Mouse (Mus musculus): Measurements from ENCODE around the gene Klhl22. TPM values are rescaled to one million over a fixed set of nuclear protein-coding genes. Genes with fewer than 3 reads are reported as not detected.
"Not testable (repeated sequence)": the region's sequence is repeated elsewhere in the genome, so short reads cannot be mapped to it uniquely, and the experiment has no call there.

Klhl22 gene
- polyA plus RNA-seq (2012; rRNA removed) = 38.5 and 51.9 TPM in 2 replicates

GRCm38 (mm10) chr16:17759344-17759773 lies at the start of gene Klhl22:
TSS of gene Klhl22 (plus strand) at chr16:17759618.
- peak; percentile 58 for DNase-seq (ENCODE audit: low read depth, low spot score)
- under 1% methylated on average over 28 of the region's 28 CpGs for WGBS

DNA sequence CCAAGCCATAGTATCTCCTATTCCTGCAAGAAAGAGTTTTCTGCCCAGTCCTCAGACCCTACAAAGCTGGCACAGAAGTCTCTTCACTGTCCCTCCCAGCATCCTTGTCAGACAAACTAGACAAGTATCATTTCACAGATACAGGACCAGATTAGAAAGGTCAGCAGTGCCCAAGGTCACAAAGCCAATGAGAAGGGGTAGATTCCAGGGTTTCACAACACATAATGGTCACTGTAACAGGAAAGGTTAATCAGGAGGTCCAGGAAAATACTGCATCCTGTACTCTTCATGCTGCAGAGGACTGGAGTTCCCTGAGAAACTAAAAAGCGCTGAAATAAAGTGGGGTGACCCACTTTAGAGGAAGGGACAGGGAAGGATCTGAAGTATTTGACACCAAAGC lies 41.6 kb upstream of the Klhl22 start:
- DNase-seq (ENCODE audit: low read depth, low spot score) = no peak
- 90% methylated on average over 1 of the region's 1 CpGs for WGBS

GRCm38 (mm10) chr16:17721114-17721808 lies 38.2 kb upstream of the Klhl22 start:
- no peak for DNase-seq (ENCODE audit: low read depth, low spot score)
- 32% methylated on average over 9 of the region's 9 CpGs for WGBS

- under 1% methylated on average over 10 of the region's 10 CpGs for WGBS
- peak; percentile 50 for DNase-seq (ENCODE audit: low read depth, low spot score)
Measured at GRCm38 (mm10) chr16:17721822-17722460, 37.5 kb upstream of the Klhl22 start.

- peak; percentile 58 for DNase-seq (ENCODE audit: low read depth, low spot score)
- 1% methylated on average over 44 of the region's 44 CpGs for WGBS
Measured at GRCm38 (mm10) chr16:17722461-17723324, 36.7 kb upstream of the Klhl22 start.

- no peak for DNase-seq (ENCODE audit: low read depth, low spot score)
- 62% methylated on average over 1 of the region's 1 CpGs for WGBS
Measured at GRCm38 (mm10) chr16:17723325-17723626, 36.1 kb upstream of the Klhl22 start.

GRCm38 (mm10) chr16:17724448-17724847 lies 35.0 kb upstream of the Klhl22 start:
- DNase-seq (ENCODE audit: low read depth, low spot score) = no peak
- WGBS = 97% methylated on average over 3 of the region's 3 CpGs

DNA sequence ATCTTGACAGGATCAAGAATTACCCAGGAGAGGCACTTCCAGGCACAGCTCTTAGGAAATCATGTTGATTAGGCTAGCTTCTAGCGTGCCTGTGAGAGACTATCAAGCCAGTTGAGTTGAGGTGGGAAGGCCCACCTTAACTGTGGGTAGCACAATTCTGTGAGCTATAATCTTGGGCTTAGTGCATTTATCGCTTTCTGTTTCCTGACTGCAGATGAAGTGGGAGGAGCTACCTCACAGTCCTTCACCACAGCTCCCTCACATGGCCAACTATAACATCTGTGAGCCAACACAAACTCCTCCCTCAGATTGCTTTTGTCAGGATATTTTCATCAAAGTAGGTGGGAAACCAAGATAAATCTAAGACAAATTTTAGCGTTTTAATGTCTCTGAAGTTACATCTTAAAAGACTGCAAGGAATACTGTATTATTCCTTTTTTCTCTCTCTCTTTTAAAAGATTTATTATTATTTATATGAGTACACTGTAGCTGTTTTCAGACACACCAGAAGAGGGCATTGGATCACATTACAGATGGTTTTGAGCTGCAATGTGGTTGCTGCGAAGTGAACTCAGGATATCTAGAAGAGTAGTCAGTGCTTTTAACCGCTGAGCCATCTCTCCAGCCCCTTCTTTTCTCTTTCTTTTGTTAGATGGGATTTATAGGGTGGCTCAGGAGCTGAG lies 32.1 kb upstream of the Klhl22 start:
- 13% methylated on average over 5 of the region's 5 CpGs for WGBS
- peak; percentile 39 for DNase-seq (ENCODE audit: low read depth, low spot score)

DNA sequence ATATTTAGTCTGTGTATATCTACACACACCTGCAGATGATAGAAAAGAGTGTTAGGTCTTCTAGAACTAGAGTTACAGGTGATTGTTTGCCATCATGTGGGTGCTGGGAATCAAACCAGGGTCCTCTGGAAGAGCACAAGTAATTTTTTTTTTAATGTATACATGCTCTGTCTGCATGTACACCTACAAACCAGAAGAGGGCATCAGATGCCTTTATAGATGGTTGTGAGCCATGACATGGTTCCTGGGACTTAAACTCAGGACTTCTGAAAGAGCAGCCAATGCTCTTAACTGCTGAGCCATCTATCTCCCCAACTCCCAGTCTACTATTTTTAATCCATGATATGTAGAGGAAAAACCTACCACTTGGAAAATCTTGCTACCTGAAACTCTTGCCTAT lies 29.4 kb upstream of the Klhl22 start:
- DNase-seq (ENCODE audit: low read depth, low spot score) = no peak

DNA sequence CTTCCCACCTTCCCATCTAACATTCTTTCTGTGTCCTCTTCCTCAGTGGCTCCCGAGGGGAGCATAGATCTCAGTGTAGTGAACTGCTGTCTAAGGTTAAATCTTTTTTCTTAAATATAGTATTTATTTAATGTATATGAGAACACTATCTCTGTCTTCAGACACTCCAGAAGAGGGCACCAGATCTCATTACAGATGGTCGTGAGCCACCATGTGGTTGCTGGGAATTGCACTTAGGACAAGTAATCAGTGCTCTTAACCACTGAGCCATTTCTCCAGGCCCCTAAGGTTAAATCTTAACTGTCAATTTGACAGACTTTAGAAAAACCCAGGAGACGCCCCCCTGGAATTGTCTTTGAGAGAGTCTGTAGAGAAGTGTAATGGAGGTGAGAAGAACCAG lies 27.4 kb upstream of the Klhl22 start:
- 37% methylated on average over 3 of the region's 3 CpGs for WGBS
- no peak for DNase-seq (ENCODE audit: low read depth, low spot score)

DNA sequence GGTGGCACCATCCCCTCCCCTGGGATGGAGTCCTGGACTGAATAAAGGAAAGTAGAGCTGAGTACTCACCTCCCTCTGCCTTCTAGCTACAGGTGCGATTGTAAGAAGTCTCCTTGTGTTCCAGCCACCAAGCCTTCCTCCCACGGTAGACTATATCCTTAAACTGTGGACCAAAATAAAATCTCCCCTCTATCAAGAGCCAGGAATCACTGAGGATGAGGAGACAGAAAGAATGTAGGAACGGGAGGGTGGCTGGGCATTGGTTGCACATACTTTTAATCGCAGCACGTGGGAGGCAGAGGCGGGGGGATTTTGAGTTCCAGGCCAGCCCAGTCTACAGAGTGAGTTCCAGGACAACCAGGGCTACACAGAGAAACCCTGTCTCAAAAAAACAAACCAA lies 27.0 kb upstream of the Klhl22 start:
- no peak for DNase-seq (ENCODE audit: low read depth, low spot score)
- 72% methylated on average over 6 of the region's 6 CpGs for WGBS

DNA sequence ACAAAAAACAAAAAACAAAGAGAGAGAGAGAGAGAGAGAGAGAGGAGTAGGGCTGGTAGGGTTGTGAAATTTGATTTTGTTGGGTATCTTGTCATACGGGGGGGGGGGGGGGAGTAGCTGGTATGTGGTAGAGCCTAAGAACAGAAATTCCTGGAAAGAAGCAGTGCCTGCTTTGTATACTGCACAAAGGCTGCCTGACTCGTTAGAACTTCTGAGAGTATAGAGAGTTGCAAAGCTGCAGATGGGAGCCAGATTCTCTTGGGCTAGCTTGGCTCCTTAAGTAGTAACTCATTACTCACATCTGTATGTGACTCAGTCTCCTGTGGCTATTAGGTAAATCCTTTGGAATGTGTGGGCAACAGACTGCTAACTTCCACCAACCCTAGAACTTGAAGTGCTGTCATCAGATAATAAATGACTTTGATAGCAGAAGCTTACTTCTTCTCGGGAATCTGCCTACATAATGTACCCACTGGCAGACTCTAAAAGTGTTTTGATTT lies 26.5 kb upstream of the Klhl22 start, which contains the start of gene Med15:
Gene Med15, minus strand, starts transcription at position 51 of the 500 bp plus-strand sequence.
- DNase-seq (ENCODE audit: low read depth, low spot score) = no peak
- 34% methylated on average over 3 of the region's 3 CpGs for WGBS

DNA sequence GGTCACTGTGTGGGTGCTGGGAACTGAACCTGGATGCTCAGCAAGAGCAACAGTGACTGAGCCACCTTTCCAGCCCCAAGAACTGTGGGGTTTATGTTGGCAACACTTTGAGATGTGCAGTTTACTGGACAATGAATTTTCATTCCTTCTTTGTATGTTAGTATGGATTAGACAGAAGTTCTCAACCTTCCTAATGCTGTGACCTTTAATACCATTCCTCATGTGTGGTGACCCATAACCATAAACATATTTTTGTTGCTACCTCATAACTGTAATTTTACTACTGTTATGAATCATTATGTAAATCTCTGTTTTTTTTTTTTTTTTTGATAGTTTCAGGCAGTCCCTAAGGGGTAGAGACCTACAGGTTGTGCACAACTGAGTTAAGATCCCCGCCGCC lies 25.8 kb upstream of the Klhl22 start:
- WGBS = 53% methylated on average over 2 of the region's 2 CpGs
- DNase-seq (ENCODE audit: low read depth, low spot score) = no peak

DNA sequence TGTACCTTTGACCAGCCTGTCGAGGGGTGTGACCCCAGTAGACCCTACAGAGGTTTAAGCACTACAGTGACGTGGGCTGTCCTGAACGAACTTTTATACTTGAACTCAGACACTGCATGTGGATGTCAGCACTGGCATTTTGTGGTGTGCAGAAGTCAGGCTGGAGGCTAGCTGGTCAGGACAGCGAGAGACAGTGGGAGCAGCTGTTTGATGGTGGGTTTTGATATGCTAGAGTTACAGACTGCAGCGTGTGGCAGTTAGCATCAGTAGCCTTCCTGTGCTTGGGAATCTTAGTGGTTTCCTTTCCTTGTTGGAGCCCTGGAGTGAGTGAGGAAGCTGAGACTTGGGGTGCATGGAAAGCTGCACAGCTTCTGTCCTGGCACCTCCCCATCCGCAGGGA lies 24.5 kb upstream of the Klhl22 start:
- 87% methylated on average over 6 of the region's 6 CpGs for WGBS

DNA sequence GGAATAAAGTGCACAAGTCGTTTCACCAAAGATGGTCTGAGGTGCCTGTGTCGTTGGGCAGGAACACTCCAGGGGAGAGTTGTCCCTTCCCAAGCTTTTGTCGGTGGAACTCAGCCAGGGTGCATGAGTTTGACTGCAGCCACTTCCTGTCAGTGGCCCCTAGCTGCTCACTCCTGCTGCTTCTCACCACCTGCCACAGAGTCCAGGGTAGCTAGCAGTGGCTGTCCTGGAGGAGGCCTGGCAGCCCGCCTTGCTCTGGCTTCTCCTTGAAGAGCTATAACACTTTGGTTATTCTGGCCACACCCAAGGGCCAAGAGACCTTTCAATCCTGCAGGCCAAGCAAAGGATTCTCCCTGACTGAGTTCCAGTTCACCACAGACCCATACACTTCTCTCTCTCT lies 23.3 kb upstream of the Klhl22 start:
- WGBS = 29% methylated on average over 4 of the region's 4 CpGs
- no peak for DNase-seq (ENCODE audit: low read depth, low spot score)

More for the DNA sequence above, 24.5 kb upstream of the Klhl22 start:
- DNase-seq (ENCODE audit: low read depth, low spot score) = not testable (repeated sequence)

DNA sequence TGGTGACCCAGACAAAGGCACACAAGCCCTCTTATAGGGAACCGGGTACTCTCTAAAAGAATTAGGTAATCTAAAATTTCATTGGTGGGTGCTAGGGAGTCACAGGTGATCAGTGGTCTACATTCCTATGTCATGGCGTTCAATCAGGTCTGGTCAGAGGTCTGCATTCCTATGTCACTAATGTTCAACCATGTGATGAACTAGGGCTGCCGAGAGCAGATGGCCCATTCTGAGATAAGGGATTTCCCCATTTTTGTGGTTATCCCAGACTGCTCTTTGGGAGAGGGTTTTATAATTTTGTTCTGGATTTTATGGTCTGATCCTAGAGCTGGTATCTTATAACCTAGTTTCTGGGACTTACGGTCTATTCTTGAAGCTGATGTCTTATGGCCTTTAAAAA lies 19.3 kb upstream of the Klhl22 start:
- DNase-seq (ENCODE audit: low read depth, low spot score) = no peak
- WGBS = 85% methylated on average over 4 of the region's 4 CpGs

DNA sequence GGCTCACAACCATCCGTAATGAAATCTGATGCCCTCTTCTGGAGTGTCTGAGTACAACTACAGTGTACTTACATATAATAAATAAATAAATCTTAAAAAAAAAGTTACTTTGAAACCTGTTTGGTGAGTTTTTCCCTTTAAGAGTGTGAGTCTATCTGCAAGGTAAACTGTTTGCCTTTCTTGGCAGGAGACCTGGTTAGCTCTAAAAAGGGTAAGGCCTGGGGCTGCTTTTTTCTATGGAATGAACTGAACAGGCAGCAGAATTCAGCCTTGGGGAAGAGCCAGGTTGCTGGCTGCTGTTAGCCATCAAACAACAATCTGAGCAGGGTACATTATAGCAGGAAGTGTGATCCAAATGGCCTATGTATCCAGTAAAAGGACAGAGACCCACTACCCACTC lies 16.6 kb upstream of the Klhl22 start:
- 29% methylated on average over 1 of the region's 1 CpGs for WGBS
- no peak for DNase-seq (ENCODE audit: low read depth, low spot score)

GRCm38 (mm10) chr16:17743279-17743678 lies 16.1 kb upstream of the Klhl22 start:
- no peak for DNase-seq (ENCODE audit: low read depth, low spot score)
- WGBS = 20% methylated on average over 4 of the region's 4 CpGs

GRCm38 (mm10) chr16:17744536-17744935 lies 14.9 kb upstream of the Klhl22 start:
- DNase-seq (ENCODE audit: low read depth, low spot score) = no peak
- 45% methylated on average over 1 of the region's 1 CpGs for WGBS

GRCm38 (mm10) chr16:17745067-17745466 lies 14.4 kb upstream of the Klhl22 start:
- WGBS = 33% methylated on average over 2 of the region's 2 CpGs

More at GRCm38 (mm10) chr16:17745067-17745466, 14.4 kb upstream of the Klhl22 start:
- DNase-seq (ENCODE audit: low read depth, low spot score) = no peak
